Mouse (Mus musculus): ENCODE results near the gene Rerg.

DNA sequence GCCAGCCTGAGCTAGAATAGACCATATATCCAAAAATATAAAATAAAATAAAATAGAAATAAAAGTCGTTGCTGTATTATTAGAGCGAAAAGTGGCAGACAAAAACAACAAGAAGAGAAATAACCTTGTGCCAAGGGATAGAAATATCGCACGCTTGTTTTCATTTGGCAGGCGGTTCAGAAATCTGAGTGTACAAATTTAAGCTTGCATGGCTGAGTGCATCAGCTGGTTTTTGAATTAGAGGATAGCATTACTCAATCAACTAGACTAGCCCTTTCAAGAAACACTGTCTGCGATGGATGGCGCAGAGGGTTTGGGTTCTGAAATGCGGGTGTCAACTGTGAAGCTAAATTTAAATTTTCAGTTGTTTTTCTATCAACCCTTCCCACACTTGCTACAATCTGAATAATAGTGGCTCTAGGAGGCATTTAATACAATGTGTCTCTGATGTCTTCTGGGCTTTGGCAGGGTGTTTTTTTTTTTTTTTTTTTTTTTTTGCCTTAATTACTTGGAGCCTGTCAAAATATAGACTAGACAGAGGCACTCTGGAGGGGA, 10.8 kb downstream of the Rerg start:
- TF ChIP-seq GATA1 (IDR thresholded peaks at IDR 0.05; ENCODE audit: borderline replicate concordance, low read length): no peak
- no peak for TF ChIP-seq FLI1 (IDR thresholded peaks at IDR 0.05; ENCODE audit: low read length)

Data from megakaryocyte, embryonic 14.5 days (primary cell).